Mouse (Mus musculus) testis, adult 2 months (tissue): ENCODE measurements around the gene Ctnnb1.

Experiments used
- CTCF ChIP-seq: fragments of 200-500 bp; IDR thresholded peaks from 2 replicates; pipeline ENCODE4 v1.5.1; 2012; ENCODE audit warnings: low read depth, mild to moderate bottlenecking, inconsistent platforms, low read length, moderate library complexity; ENCODE audit not compliant: control insufficient read depth, insufficient read depth, insufficient replicate concordance
- POLR2A ChIP-seq: fragments of 200-500 bp; IDR thresholded peaks from 2 replicates; pipeline ENCODE4 v1.6.1; 2012; ENCODE audit warnings: low read depth, mild to moderate bottlenecking, inconsistent platforms, low read length, moderate library complexity; ENCODE audit not compliant: control insufficient read depth

- TF ChIP-seq CTCF = no peak
- no peak for TF ChIP-seq POLR2A
These were observed 41.4 kb upstream of the Ctnnb1 start for GRCm38 (mm10) chr9:120887631-120888030.
